Mouse (Mus musculus): ENCODE measurements at regions not wholly inside any gene's neighbourhood (a gene's known extent, or its start where the extent isn't known, plus 50 kb on each side); places are given as distances from the start of the nearest gene placed in this dataset.

GRCm38 (mm10) chr14:102505696-102506321 is 476.6 kb downstream of the Kctd12 start:
- Histone ChIP-seq H3K4me2 (ENCODE audit: low read depth, low read length) (no peak overlapping the region), H3K27me3 (ENCODE audit: control insufficient read depth, insufficient read depth, low read depth, low read length) (no peaks in the 10 kb centered on the region), H3K27ac (ENCODE audit: low read length) (no peak overlapping the region), H3K9me3 (replicated peaks; ENCODE audit: control insufficient read depth, low read length) (no peaks in the 10 kb centered on the region), H3K36me3 (ENCODE audit: control insufficient read depth, insufficient read depth) (no peaks in the 10 kb centered on the region), H3K4me3 (ENCODE audit: low read depth, low read length) (no peak overlapping the region), H3K9ac (ENCODE audit: low read depth, low read length) (no peak overlapping the region), H3K4me1 (ENCODE audit: control insufficient read depth, low read depth, low read length) (no peaks in the 10 kb centered on the region)
- 51% methylated on average over 3 of the region's 3 CpGs for WGBS (ENCODE audit: insufficient replicate concordance)
- ATAC-seq (ENCODE audit: low read depth): no peak

GRCm38 (mm10) chr14:102497179-102497578 is 485.3 kb downstream of the Kctd12 start:
- ATAC-seq (ENCODE audit: low read depth): no peak
- H3K4me3 ChIP-seq (ENCODE audit: low read depth, low read length): no peak overlapping the region
- 59% methylated on average over 1 of the region's 1 CpGs for WGBS (ENCODE audit: insufficient replicate concordance)
- H3K27me3 ChIP-seq (ENCODE audit: control insufficient read depth, insufficient read depth, low read depth, low read length): no peaks in the 10 kb centered on the region
- no peaks in the 10 kb centered on the region for H3K36me3 ChIP-seq (ENCODE audit: control insufficient read depth, insufficient read depth)
- H3K4me1 ChIP-seq (ENCODE audit: control insufficient read depth, low read depth, low read length): no peaks in the 10 kb centered on the region
- H3K9me3 ChIP-seq (replicated peaks; ENCODE audit: control insufficient read depth, low read length): no peaks in the 10 kb centered on the region
- no peak overlapping the region for H3K27ac ChIP-seq (ENCODE audit: low read length)
- H3K4me2 ChIP-seq (ENCODE audit: low read depth, low read length): no peak overlapping the region
- H3K9ac ChIP-seq (ENCODE audit: low read depth, low read length): no peak overlapping the region

- H3K27ac ChIP-seq (ENCODE audit: low read length): no peak overlapping the region
- no peaks in the 10 kb centered on the region for H3K36me3 ChIP-seq (ENCODE audit: control insufficient read depth, insufficient read depth)
- H3K4me1 ChIP-seq (ENCODE audit: control insufficient read depth, low read depth, low read length): no peaks in the 10 kb centered on the region
- 25% methylated on average over 2 of the region's 2 CpGs for WGBS (ENCODE audit: insufficient replicate concordance)
- no peak for ATAC-seq (ENCODE audit: low read depth)
- H3K9ac ChIP-seq (ENCODE audit: low read depth, low read length): no peak overlapping the region
- H3K4me3 ChIP-seq (ENCODE audit: low read depth, low read length): no peak overlapping the region
- H3K27me3 ChIP-seq (ENCODE audit: control insufficient read depth, insufficient read depth, low read depth, low read length): no peaks in the 10 kb centered on the region
- H3K9me3 ChIP-seq (replicated peaks; ENCODE audit: control insufficient read depth, low read length): no peaks in the 10 kb centered on the region
- H3K4me2 ChIP-seq (ENCODE audit: low read depth, low read length): no peak overlapping the region
Measured at GRCm38 (mm10) chr14:102492376-102492775, 490.1 kb downstream of the Kctd12 start.

GRCm38 (mm10) chr14:102491205-102491604 is 491.2 kb downstream of the Kctd12 start:
- H3K9me3 ChIP-seq (replicated peaks; ENCODE audit: control insufficient read depth, low read length): no peaks in the 10 kb centered on the region
- H3K4me1 ChIP-seq (ENCODE audit: control insufficient read depth, low read depth, low read length): no peaks in the 10 kb centered on the region
- no peak for ATAC-seq (ENCODE audit: low read depth)
- no peak overlapping the region for H3K9ac ChIP-seq (ENCODE audit: low read depth, low read length)
- no peak overlapping the region for H3K27ac ChIP-seq (ENCODE audit: low read length)
- no peaks in the 10 kb centered on the region for H3K27me3 ChIP-seq (ENCODE audit: control insufficient read depth, insufficient read depth, low read depth, low read length)
- WGBS (ENCODE audit: insufficient replicate concordance): 60% methylated on average over 1 of the region's 1 CpGs
- H3K36me3 ChIP-seq (ENCODE audit: control insufficient read depth, insufficient read depth): no peaks in the 10 kb centered on the region
- H3K4me2 ChIP-seq (ENCODE audit: low read depth, low read length): no peak overlapping the region
- H3K4me3 ChIP-seq (ENCODE audit: low read depth, low read length): no peak overlapping the region

- H3K4me1 ChIP-seq (ENCODE audit: control insufficient read depth, low read depth, low read length): no peaks in the 10 kb centered on the region
- H3K27me3 ChIP-seq (ENCODE audit: control insufficient read depth, insufficient read depth, low read depth, low read length): no peaks in the 10 kb centered on the region
- no peak overlapping the region for H3K4me3 ChIP-seq (ENCODE audit: low read depth, low read length)
- H3K9me3 ChIP-seq (replicated peaks; ENCODE audit: control insufficient read depth, low read length): no peaks in the 10 kb centered on the region
- no peak overlapping the region for H3K4me2 ChIP-seq (ENCODE audit: low read depth, low read length)
- 32% methylated on average over 2 of the region's 2 CpGs for WGBS (ENCODE audit: insufficient replicate concordance)
- ATAC-seq (ENCODE audit: low read depth): no peak
- H3K27ac ChIP-seq (ENCODE audit: low read length): no peak overlapping the region
- no peaks in the 10 kb centered on the region for H3K36me3 ChIP-seq (ENCODE audit: control insufficient read depth, insufficient read depth)
- H3K9ac ChIP-seq (ENCODE audit: low read depth, low read length): no peak overlapping the region
Measured at GRCm38 (mm10) chr14:102477162-102477561, 505.3 kb downstream of the Kctd12 start.

GRCm38 (mm10) chr14:102469326-102469725 is 513.1 kb downstream of the Kctd12 start:
- no peaks in the 10 kb centered on the region for H3K27me3 ChIP-seq (ENCODE audit: control insufficient read depth, insufficient read depth, low read depth, low read length)
- no peaks in the 10 kb centered on the region for H3K36me3 ChIP-seq (ENCODE audit: control insufficient read depth, insufficient read depth)
- 54% methylated on average over 4 of the region's 4 CpGs for WGBS (ENCODE audit: insufficient replicate concordance)
- H3K9me3 ChIP-seq (replicated peaks; ENCODE audit: control insufficient read depth, low read length): no peaks in the 10 kb centered on the region
- no peak overlapping the region for H3K4me3 ChIP-seq (ENCODE audit: low read depth, low read length)
- H3K4me1 ChIP-seq (ENCODE audit: control insufficient read depth, low read depth, low read length): no peaks in the 10 kb centered on the region
- H3K9ac ChIP-seq (ENCODE audit: low read depth, low read length): no peak overlapping the region
- no peak for ATAC-seq (ENCODE audit: low read depth)
- H3K4me2 ChIP-seq (ENCODE audit: low read depth, low read length): no peak overlapping the region
- no peak overlapping the region for H3K27ac ChIP-seq (ENCODE audit: low read length)

GRCm38 (mm10) chr14:102461001-102461400 is 521.4 kb downstream of the Kctd12 start:
- no peaks in the 10 kb centered on the region for H3K4me1 ChIP-seq (ENCODE audit: control insufficient read depth, low read depth, low read length)
- H3K27me3 ChIP-seq (ENCODE audit: control insufficient read depth, insufficient read depth, low read depth, low read length): no peaks in the 10 kb centered on the region
- H3K9ac ChIP-seq (ENCODE audit: low read depth, low read length): no peak overlapping the region
- no peaks in the 10 kb centered on the region for H3K9me3 ChIP-seq (replicated peaks; ENCODE audit: control insufficient read depth, low read length)
- H3K36me3 ChIP-seq (ENCODE audit: control insufficient read depth, insufficient read depth): no peaks in the 10 kb centered on the region
- H3K27ac ChIP-seq (ENCODE audit: low read length): no peak overlapping the region
- WGBS (ENCODE audit: insufficient replicate concordance): 68% methylated on average over 1 of the region's 1 CpGs
- ATAC-seq (ENCODE audit: low read depth): no peak
- no peak overlapping the region for H3K4me2 ChIP-seq (ENCODE audit: low read depth, low read length)
- H3K4me3 ChIP-seq (ENCODE audit: low read depth, low read length): no peak overlapping the region

GRCm38 (mm10) chr14:102439738-102440137 is 542.7 kb downstream of the Kctd12 start:
- no peak for ATAC-seq (ENCODE audit: low read depth)
- Histone ChIP-seq H3K27me3 (ENCODE audit: control insufficient read depth, insufficient read depth, low read depth, low read length) (no peaks in the 10 kb centered on the region), H3K9me3 (replicated peaks; ENCODE audit: control insufficient read depth, low read length) (no peaks in the 10 kb centered on the region), H3K9ac (ENCODE audit: low read depth, low read length) (no peak overlapping the region), H3K4me3 (ENCODE audit: low read depth, low read length) (no peak overlapping the region), H3K4me1 (ENCODE audit: control insufficient read depth, low read depth, low read length) (no peaks in the 10 kb centered on the region), H3K27ac (ENCODE audit: low read length) (no peak overlapping the region), H3K36me3 (ENCODE audit: control insufficient read depth, insufficient read depth) (no peaks in the 10 kb centered on the region), H3K4me2 (ENCODE audit: low read depth, low read length) (no peak overlapping the region)
- 50% methylated on average over 2 of the region's 2 CpGs for WGBS (ENCODE audit: insufficient replicate concordance)

- no peak for ATAC-seq (ENCODE audit: low read depth)
- no peaks in the 10 kb centered on the region for H3K4me1 ChIP-seq (ENCODE audit: control insufficient read depth, low read depth, low read length)
- H3K9ac ChIP-seq (ENCODE audit: low read depth, low read length): no peak overlapping the region
- no peak overlapping the region for H3K4me3 ChIP-seq (ENCODE audit: low read depth, low read length)
- WGBS (ENCODE audit: insufficient replicate concordance): 27% methylated on average over 4 of the region's 4 CpGs
- no peak overlapping the region for H3K27ac ChIP-seq (ENCODE audit: low read length)
- H3K36me3 ChIP-seq (ENCODE audit: control insufficient read depth, insufficient read depth): no peaks in the 10 kb centered on the region
- H3K4me2 ChIP-seq (ENCODE audit: low read depth, low read length): no peak overlapping the region
- H3K27me3 ChIP-seq (ENCODE audit: control insufficient read depth, insufficient read depth, low read depth, low read length): no peaks in the 10 kb centered on the region
- H3K9me3 ChIP-seq (replicated peaks; ENCODE audit: control insufficient read depth, low read length): no peaks in the 10 kb centered on the region
Measured at GRCm38 (mm10) chr14:102403397-102404115, 578.9 kb downstream of the Kctd12 start.
